Mouse (Mus musculus) small intestine, adult 2 months (tissue): Measurements from ENCODE around the gene Vti1a. TPM values are rescaled to one million over a fixed set of nuclear protein-coding genes. Genes with fewer than 3 reads are reported as not detected.

Experiments used
- H3K27ac ChIP-seq: fragments of 200-500 bp; 2 replicates; pipeline ENCODE4 v1.5.1; 2012; ENCODE audit warnings: low read depth, low read length, control low read depth, inconsistent platforms; ENCODE audit not compliant: insufficient read depth
- H3K27me3 ChIP-seq: fragments of 200-500 bp; 2 replicates; pipeline ENCODE4 v1.6.1; 2012; ENCODE audit warnings: mild to moderate bottlenecking, moderate library complexity, low read length, inconsistent platforms; ENCODE audit not compliant: control insufficient read depth, insufficient read depth
- H3K36me3 ChIP-seq: fragments of 200-500 bp; 2 replicates; pipeline ENCODE4 v1.6.1; 2012; ENCODE audit warnings: mild to moderate bottlenecking, low read length, control low read depth, inconsistent platforms; ENCODE audit not compliant: control insufficient read depth, insufficient read depth
- H3K4me1 ChIP-seq: fragments of 200-500 bp; 2 replicates; pipeline ENCODE4 v1.6.1; 2012; ENCODE audit warnings: low read length, inconsistent platforms, mixed read lengths; ENCODE audit not compliant: control insufficient read depth, insufficient read depth, insufficient read length
- H3K4me3 ChIP-seq: fragments of 200-500 bp; 2 replicates; pipeline ENCODE4 v1.5.1; 2012; ENCODE audit warnings: low read depth, mild to moderate bottlenecking, control low read depth, inconsistent platforms, low read length, moderate library complexity
- CTCF ChIP-seq: fragments of 200-500 bp; IDR thresholded peaks from 2 replicates; pipeline ENCODE4 v1.5.1; 2012; ENCODE audit warnings: low read depth, mild to moderate bottlenecking, control low read depth, inconsistent platforms, low read length, moderate library complexity, mixed read lengths; ENCODE audit not compliant: insufficient replicate concordance, insufficient read length; ENCODE audit errors: extremely low read depth
- POLR2A ChIP-seq: fragments of 200-500 bp; IDR thresholded peaks from 2 replicates; pipeline ENCODE4 v1.6.1; 2012; ENCODE audit warnings: low read depth, mild to moderate bottlenecking, control low read depth, inconsistent platforms, low read length, moderate library complexity
- WGBS: fragments of 180-500 bp; shearing (Covaris S2); methylation state at CpG from one replicate; pipeline ENCODE4 v1.1.7; 2018; 5-methylcytosine and 5-hydroxymethylcytosine counted together
- polyA plus RNA-seq: library from polyadenylated mRNA; depleted of rRNA; stranded (reverse); fragments of >200 nt; gene quantifications from 2 replicates; pipeline ENCODE4 v1.2.3, GENCODE M21; 2012; rRNA removed

Gene Vti1a
- polyA plus RNA-seq, 1 experiment, result 8.1 TPM

GRCm38 (mm10) chr19:55662521-55663223 lies 346.6 kb downstream of the Vti1a start:
- no peaks in the 10 kb centered on the region for H3K36me3 ChIP-seq
- no peak overlapping the region for H3K27ac ChIP-seq
- H3K27me3 ChIP-seq, result no peaks in the 10 kb centered on the region
- H3K4me3 ChIP-seq, result no peak overlapping the region
- H3K4me1 ChIP-seq, result no peaks in the 10 kb centered on the region
- 72% methylated on average over 5 of the region's 5 CpGs for WGBS
- no peak for TF ChIP-seq CTCF
- no peak for TF ChIP-seq POLR2A

- Histone ChIP-seq H3K36me3 (no peaks in the 10 kb centered on the region), H3K4me1 (peaks cover 4% of the 10 kb centered on the region; the same call in 1 of the 2 replicates), H3K27me3 (no peaks in the 10 kb centered on the region), H3K4me3 (no peak overlapping the region), H3K27ac (no peak overlapping the region)
- TF ChIP-seq CTCF (no peak), POLR2A (no peak)
- WGBS, result 78% methylated on average over 9 of the region's 9 CpGs
Observed at GRCm38 (mm10) chr19:55667787-55668186, 351.7 kb downstream of the Vti1a start.

DNA sequence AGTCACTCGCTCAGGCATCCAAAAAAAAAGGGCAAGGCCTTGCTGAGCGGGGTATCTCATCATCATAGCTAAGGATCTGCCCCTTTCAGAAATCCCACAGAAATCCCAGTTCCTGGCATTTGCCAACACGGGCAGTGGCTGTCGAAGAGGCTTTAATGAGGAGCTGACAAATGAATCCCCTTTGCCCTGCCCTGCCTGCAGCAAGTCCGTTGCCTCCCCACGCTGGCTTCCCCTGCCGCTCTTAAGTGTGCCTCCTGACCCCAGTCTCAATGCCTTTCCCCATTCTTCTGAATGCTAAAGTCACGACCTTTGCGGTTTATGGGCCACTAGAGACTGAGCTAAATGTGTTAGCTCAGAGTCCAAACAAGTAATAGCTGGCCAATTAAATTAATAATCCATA lies 352.8 kb downstream of the Vti1a start:
- Histone ChIP-seq H3K4me1 (peaks cover 4% of the 10 kb centered on the region; the same call in 1 of the 2 replicates), H3K27me3 (no peaks in the 10 kb centered on the region), H3K4me3 (no peak overlapping the region), H3K36me3 (no peaks in the 10 kb centered on the region), H3K27ac (no peak overlapping the region)
- TF ChIP-seq CTCF (no peak), POLR2A (no peak)
- WGBS, result 71% methylated on average over 9 of the region's 9 CpGs

Other genes starting within 250 kb of the Vti1a start
- 3.7 and 4.7 TPM in 2 replicates for gene Gpam, start 189.1 kb upstream of the Vti1a start, polyA plus RNA-seq
- not detected in 2 replicates for gene Tectb, start 135.6 kb upstream of the Vti1a start, polyA plus RNA-seq
- gene Gucy2g, start 75.1 kb upstream of the Vti1a start, polyA plus RNA-seq, result 0.03 TPM in 1 of 2 replicates, not detected in the other
- 73.3 and 185 TPM in 2 replicates for gene Acsl5, start 64.4 kb upstream of the Vti1a start, polyA plus RNA-seq
- 2.6 and 3.6 TPM in 2 replicates for gene Zdhhc6, start 263 bp upstream of the Vti1a start, polyA plus RNA-seq